Mouse (Mus musculus): ENCODE results near the gene Cenpe.
A peak's percentile ranks its signal among the peaks of the same experiment; 100 is the strongest.
"Not testable (repeated sequence)": the region's sequence is repeated elsewhere in the genome, so short reads cannot be mapped to it uniquely, and the experiment has no call there.

The Cenpe gene

DNA sequence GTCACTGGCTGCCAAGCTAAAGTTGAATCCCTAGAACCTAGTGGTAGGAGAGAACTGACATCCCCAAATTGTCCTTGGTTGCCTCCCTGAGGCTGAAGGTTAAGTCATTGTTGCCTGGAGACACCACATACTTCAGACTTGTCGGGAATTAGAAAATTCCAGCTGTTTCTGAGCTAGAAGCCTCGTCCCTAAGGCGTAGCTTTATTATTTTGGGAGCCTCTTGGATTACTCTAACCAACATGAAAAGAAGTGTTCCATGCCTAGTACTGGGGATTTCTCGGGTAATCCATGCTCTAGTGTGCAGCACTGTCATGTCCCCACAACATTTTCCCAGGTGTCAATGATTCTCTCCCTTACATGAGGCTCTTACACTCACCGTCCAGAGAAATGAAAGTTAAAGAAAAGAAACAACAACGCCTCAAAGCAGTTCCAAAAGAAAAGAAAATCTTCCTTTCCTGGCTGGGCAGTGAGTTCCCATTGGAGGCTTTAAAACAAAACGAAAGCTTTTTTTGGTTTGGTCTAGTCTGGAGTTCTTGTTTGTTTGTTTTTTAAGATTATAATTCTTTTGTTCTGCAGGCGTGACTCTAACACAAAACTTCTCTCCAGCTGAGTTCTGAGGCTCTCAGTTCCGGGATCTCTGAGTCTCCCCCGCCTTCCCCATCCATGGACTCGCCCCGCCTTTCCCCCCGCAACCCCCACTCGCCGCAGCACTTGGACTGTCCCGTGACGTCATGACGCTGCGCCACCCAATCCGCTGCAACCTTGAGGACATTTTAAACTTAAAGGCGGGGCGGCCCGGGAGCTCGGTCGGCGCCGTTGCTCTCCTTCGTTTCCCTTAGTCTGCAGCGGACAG, at the start of gene Cenpe:
Gene Cenpe (plus strand): TSS at position 733 of the 853 bp plus-strand sequence.
- peak; percentile 91 to 93 for DNase-seq

GRCm38 (mm10) chr3:135171898-135172446, 40.4 kb upstream of the Cenpe start:
- DNase-seq = no peak

- DNase-seq = no peak
Measured at GRCm38 (mm10) chr3:135191861-135192260, 20.5 kb upstream of the Cenpe start.

DNA sequence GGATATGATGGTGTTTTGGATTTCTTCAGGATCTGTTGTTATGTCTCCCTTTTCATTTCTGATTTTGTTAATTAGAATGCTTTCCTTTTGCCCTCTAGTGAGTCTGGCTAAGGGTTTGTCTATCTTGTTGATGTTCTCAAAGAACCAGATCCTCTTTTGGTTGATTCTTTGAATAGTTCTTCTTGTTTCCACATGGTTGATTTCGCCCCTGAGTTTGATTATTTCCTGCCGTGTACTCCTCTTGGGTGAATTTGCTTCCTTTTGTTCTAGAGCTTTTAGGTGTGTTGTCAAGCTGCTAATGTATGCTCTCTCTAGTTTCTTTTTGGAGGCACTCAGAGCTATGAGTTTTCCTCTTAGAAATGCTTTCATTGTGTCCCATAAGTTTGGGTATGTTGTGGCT, 14.3 kb upstream of the Cenpe start:
- DNase-seq = not testable (repeated sequence)

- DNase-seq = no peak
Measured at GRCm38 (mm10) chr3:135200409-135201303, 11.7 kb upstream of the Cenpe start.

DNA sequence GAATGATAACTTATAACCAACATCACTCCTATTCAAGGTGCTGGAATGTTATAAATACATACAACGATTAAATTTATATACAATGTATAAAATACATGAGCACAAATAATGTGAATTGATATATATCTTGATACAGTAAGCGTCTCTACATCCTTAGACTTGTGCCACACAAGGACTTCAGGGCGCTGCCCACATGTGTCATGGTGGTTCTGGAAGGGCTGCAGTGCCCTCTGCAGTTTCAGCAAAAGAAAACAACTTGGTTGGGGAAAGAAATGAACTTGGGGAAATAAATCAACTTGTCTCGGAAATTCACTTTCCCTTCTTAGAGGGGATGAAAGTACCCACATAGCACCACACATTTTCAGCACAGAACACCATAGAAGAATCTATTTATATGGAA, 5.7 kb upstream of the Cenpe start:
- peak; percentile 14 to 25 for DNase-seq

- no peak for DNase-seq
Measured at GRCm38 (mm10) chr3:135212658-135213350, 467 bp downstream of the Cenpe start.

DNA sequence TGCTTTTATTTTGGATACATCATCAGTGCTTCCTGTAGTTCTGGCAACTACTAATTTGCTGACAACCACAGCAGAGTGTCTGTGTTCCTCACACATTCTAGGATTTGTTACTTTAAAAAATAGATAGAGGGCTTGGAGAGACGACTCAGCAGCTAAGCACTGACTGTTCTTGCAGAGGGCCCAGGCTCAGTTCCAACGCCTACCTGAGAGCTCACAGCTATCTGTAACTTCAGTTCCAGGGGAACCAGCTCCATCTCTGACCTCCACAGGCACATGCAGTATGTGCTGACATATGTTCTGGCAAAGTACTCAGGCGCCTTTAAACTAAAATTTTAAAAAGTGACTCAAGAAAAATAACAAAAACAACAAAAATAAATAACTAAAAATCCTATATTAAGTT, 19.7 kb downstream of the Cenpe start:
- DNase-seq = no peak

DNA sequence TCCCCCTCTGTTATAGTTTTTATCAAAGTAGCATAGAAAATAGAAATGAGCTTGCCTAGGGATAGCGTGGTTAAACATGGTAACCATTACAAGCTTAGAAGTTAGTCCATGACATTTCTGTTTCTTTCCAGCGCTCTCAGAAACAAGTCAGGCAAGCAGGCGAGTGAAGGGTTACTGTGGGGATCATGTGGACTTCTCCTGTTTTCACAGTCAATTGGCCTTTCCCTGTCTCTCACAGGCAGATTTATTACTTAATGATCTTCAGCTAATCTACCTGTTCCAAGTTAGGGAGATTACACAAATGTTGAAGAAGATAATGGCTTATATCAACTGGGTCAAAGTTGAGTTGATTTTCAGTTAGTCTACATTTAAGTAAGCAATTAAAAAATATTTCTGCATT, 20.1 kb downstream of the Cenpe start:
- DNase-seq = no peak

- no peak for DNase-seq
Measured at GRCm38 (mm10) chr3:135245733-135246132, 33.4 kb downstream of the Cenpe start.

- DNase-seq = no peak
Measured at GRCm38 (mm10) chr3:135246828-135247227, 34.5 kb downstream of the Cenpe start.

DNA sequence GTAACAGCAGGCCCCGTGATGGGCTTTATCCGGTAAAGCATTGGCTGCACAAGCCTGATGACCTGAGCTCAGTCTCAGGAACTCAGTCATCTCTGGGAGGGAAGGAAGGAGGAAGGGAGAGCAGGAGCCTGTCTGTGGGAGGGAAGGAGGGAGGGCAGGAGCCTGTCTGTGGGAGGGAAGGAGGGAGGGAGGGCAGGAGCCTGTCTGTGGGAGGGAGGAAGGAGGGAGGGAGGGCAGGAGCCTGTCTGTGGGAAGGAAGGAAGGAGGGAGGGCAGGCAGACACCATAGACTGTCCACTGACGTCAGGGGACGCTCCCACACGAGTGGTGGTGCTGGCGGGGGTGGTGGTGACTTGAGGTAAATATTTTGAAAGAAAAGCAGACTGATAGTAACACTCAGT, 36.8 kb downstream of the Cenpe start:
- DNase-seq = no peak

- DNase-seq = no peak
Measured at GRCm38 (mm10) chr3:135251825-135252224, 39.5 kb downstream of the Cenpe start.

DNA sequence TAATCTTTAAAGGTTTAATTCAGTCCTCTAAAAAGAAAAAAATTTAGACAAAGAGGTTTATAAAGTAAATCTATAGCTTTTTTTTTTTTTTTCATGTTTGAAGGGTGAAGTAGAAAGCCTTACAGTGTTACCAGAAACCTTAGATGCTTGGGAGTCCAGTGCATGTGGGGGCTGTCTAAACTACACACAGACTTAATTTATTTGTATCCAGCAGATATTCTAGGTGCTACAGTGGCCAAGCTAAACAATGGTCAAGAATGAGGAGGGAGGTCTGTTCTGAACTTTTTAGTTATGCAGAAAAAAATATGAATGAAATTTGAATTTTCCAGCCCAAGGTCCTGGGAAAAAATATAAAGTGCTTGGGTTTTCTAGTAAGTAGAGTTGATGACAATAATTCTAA, 42.4 kb downstream of the Cenpe start:
- no peak for DNase-seq

DNA sequence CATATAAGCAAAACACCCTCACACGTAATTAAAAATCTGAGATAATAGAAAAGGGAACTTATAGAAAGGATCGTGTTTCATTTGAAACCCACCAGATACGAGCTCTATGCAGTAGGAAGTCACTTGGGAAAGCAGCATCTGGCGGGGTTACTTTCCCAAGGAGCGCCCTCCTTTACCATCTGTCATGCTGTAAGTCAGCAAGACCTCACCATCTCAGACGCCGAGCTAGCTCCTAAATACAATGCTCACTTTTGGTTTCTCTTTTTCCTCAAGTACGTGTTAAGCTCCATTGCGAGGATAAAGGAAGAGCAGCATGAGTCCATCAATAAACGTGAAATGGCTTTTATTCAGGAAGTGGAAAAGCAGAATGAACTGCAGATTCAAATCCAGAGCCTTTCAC, 46.6 kb downstream of the Cenpe start:
- no peak for DNase-seq

GRCm38 (mm10) chr3:135260233-135260632, 47.9 kb downstream of the Cenpe start:
- no peak for DNase-seq

DNA sequence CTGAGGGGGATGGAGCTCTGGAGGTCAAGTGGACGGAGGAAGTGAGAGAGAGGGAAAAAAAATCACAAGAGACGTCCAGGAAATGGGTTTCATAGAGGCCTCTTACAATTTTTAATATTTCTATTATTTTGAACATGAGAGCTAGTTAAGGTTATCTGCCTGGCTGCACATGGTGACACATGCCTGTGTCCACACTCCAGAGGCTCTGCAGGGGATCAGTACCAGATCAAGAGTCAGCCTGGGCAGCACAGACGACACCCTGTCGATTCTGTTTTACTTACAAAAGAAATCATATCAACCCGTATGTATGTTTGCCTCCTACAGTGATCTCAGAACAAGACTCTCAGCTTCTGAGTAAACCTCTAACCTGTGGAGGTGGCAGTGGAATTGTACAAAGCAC, 56.3 kb downstream of the Cenpe start:
- no peak for DNase-seq

GRCm38 (mm10) chr3:135269391-135269990, 57.2 kb downstream of the Cenpe start:
- no peak for DNase-seq

DNA sequence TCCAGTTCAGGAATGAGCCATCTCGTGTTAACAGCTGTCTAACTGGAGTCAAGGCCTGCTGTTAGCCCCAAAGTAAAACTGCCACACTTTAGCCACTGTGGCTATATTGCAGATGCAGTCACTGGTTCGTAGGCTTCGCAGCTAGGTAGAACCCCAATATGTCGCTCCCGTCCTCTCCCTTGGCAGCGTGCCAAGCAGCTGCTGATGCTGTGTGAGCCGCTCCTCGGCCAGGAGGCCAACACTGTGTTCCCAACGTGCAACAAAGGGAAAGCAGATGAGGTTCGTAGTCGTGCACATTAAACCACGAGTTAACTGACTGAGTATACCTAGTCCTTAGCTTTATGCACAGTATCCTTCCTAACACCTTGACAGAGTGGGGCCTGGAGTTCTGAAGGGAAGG, 60.3 kb downstream of the Cenpe start:
- DNase-seq = no peak

DNA sequence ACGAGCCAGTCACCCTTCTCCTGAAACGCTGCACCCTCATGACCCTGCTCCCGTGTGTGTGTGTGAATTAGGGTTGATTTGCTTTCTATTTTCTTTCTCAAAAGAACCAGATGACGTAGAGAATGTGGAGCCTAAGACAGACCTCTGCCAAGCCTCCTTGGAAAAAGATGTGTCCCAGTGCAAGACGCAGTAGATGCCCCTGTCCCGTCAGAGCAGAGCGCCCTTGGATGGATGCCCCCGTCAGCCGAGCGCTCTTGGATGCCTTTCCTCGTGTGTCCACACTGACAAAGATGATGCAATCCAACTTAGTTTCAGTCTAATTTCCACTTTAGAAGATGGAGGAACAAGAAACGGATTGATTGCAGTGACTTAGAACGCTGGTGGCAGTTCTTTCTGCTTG, 60.7 kb downstream of the Cenpe start:
- no peak for DNase-seq

- DNase-seq = no peak
Measured at GRCm38 (mm10) chr3:135280160-135280559, 67.8 kb downstream of the Cenpe start.

GRCm38 (mm10) chr3:135280669-135281415, 68.5 kb downstream of the Cenpe start, which contains the start of gene Bdh2:
TSS of gene Bdh2 (plus strand) at chr3:135281221.
- DNase-seq = peak; percentile 82 to 86

Measured in lung, postnatal 4 days (tissue).